Mouse (Mus musculus) limb, embryonic 14.5 days (tissue): ENCODE measurements at regions not wholly inside any gene's neighbourhood (a gene's known extent, or its start where the extent isn't known, plus 50 kb on each side); places are given as distances from the start of the nearest gene placed in this dataset.

Source experiments
- ATAC-seq: fragments of 200-750 bp; cut with Nextera tagmentation; 2 replicates; pipeline ENCODE4 v1.8.0; 2017; ENCODE audit warnings: low read depth, moderate number of reproducible peaks, moderate TSS enrichment; ENCODE audit not compliant: low FRiP score
- DNase-seq: peaks from one replicate; pipeline ENCODE4 v3.0.0-alpha.2; 2015; ENCODE audit warnings: low spot score
- H3K27ac ChIP-seq: fragments of 300-500 bp; sonication (generic); replicated peaks from 2 replicates; pipeline ENCODE4 v1.5.1; 2014; ENCODE audit warnings: low read depth, mild to moderate bottlenecking, low read length, moderate library complexity, mixed read lengths
- H3K27me3 ChIP-seq: fragments of 300-500 bp; sonication (generic); 2 replicates; pipeline ENCODE4 v1.6.1; 2014; ENCODE audit warnings: low read length, mixed read lengths; ENCODE audit not compliant: control insufficient read depth, insufficient read depth
- H3K36me3 ChIP-seq: fragments of 300-500 bp; sonication (generic); 2 replicates; pipeline ENCODE4 v1.6.1; 2014; ENCODE audit warnings: mild to moderate bottlenecking, low read length, moderate library complexity, mixed read lengths; ENCODE audit not compliant: control insufficient read depth, insufficient read depth
- H3K4me1 ChIP-seq: fragments of 300-500 bp; sonication (generic); 2 replicates; pipeline ENCODE4 v1.6.1; 2014; ENCODE audit warnings: antibody characterized with exemption, low read length, mixed read lengths; ENCODE audit not compliant: control insufficient read depth, insufficient read depth
- H3K4me2 ChIP-seq: fragments of 300-500 bp; sonication (generic); replicated peaks from 2 replicates; pipeline ENCODE4 v1.6.1; 2014; ENCODE audit warnings: low read depth, mild to moderate bottlenecking, low read length, moderate library complexity; ENCODE audit not compliant: severe bottlenecking
- H3K4me3 ChIP-seq: fragments of 300-500 bp; sonication (generic); replicated peaks from 2 replicates; pipeline ENCODE4 v1.5.1; 2014; ENCODE audit warnings: low read length
- H3K9ac ChIP-seq: fragments of 300-500 bp; sonication (generic); 2 replicates; pipeline ENCODE4 v1.6.1; 2014; ENCODE audit warnings: mild to moderate bottlenecking, low read depth, low read length, moderate library complexity; ENCODE audit not compliant: severe bottlenecking
- H3K9me3 ChIP-seq: fragments of 300-500 bp; sonication (generic); 2 replicates; pipeline ENCODE4 v1.6.1; 2016; ENCODE audit warnings: low read length; ENCODE audit not compliant: control insufficient read depth
- POLR2A ChIP-seq: fragments of 200-500 bp; IDR thresholded peaks from 2 replicates; pipeline ENCODE4 v1.8.0; 2012; ENCODE audit warnings: inconsistent platforms, mild to moderate bottlenecking, moderate library complexity, borderline replicate concordance; ENCODE audit not compliant: insufficient read depth, insufficient read length; ENCODE audit errors: extremely low read depth
- WGBS: fragments of 180-500 bp; shearing (Covaris S2); extraction: QIAGEN DNeasy Blood & Tissue Kit; methylation state at CpG from one replicate; pipeline ENCODE4 v1.1.7; 2014; 5-methylcytosine and 5-hydroxymethylcytosine counted together

- Histone ChIP-seq H3K9ac (no peak overlapping the region), H3K4me1 (no peaks in the 10 kb centered on the region), H3K27ac (no peak overlapping the region), H3K27me3 (no peaks in the 10 kb centered on the region), H3K4me3 (no peak overlapping the region), H3K36me3 (no peaks in the 10 kb centered on the region), H3K9me3 (no peaks in the 10 kb centered on the region), H3K4me2 (no peak overlapping the region)
- no peak for TF ChIP-seq POLR2A
- ATAC-seq (no peak), DNase-seq (no peak)
- WGBS: 87% methylated on average over 3 of the region's 3 CpGs
Measured at GRCm38 (mm10) chr2:99329166-99329565, 662.1 kb upstream of the Gm10800 start.
